Mouse (Mus musculus) splenic B cell, adult 2 months (primary cell): ENCODE results near the gene Cabin1.

Experiments
- DNase-seq: peaks from one replicate; pipeline ENCODE4 v3.0.0-alpha.2; 2011; ENCODE audit warnings: low read depth, low spot score
- H3K27me3 ChIP-seq: 2 replicates; pipeline ENCODE4 v1.6.1; 2012; ENCODE audit warnings: mild to moderate bottlenecking, low read length, moderate library complexity, mixed read lengths; ENCODE audit not compliant: control insufficient read depth, poor library complexity, insufficient read depth, severe bottlenecking
- H3K36me3 ChIP-seq: 2 replicates; pipeline ENCODE4 v1.6.1; 2012; ENCODE audit warnings: mild to moderate bottlenecking, low read length, moderate library complexity, mixed read lengths; ENCODE audit not compliant: control insufficient read depth, poor library complexity, insufficient read depth, severe bottlenecking

Gene Cabin1

GRCm38 (mm10) chr10:75701280-75701679, 62.9 kb downstream of the Cabin1 start:
- Histone ChIP-seq H3K36me3 (no peaks in the 10 kb centered on the region; the same call in 1 of the 2 replicates), H3K27me3 (no peaks in the 10 kb centered on the region)
- no peak for DNase-seq

- no peaks in the 10 kb centered on the region; the same call in 1 of the 2 replicates for H3K36me3 ChIP-seq
- no peak for DNase-seq
- no peaks in the 10 kb centered on the region for H3K27me3 ChIP-seq
These were observed 66.4 kb downstream of the Cabin1 start for GRCm38 (mm10) chr10:75697693-75698092.

GRCm38 (mm10) chr10:75696597-75697355, 67.4 kb downstream of the Cabin1 start:
- H3K27me3 ChIP-seq, result no peaks in the 10 kb centered on the region
- no peaks in the 10 kb centered on the region; the same call in 1 of the 2 replicates for H3K36me3 ChIP-seq
- no peak for DNase-seq

GRCm38 (mm10) chr10:75695521-75695920, 68.6 kb downstream of the Cabin1 start:
- Histone ChIP-seq H3K27me3 (no peaks in the 10 kb centered on the region), H3K36me3 (no peaks in the 10 kb centered on the region; the same call in 1 of the 2 replicates)
- DNase-seq, result no peak

- DNase-seq, result no peak
- Histone ChIP-seq H3K36me3 (no peaks in the 10 kb centered on the region; the same call in 1 of the 2 replicates), H3K27me3 (no peaks in the 10 kb centered on the region)
These were observed 69.1 kb downstream of the Cabin1 start for GRCm38 (mm10) chr10:75695078-75695477.

- H3K27me3 ChIP-seq, result no peaks in the 10 kb centered on the region
- DNase-seq, result no peak
- no peaks in the 10 kb centered on the region; the same call in 1 of the 2 replicates for H3K36me3 ChIP-seq
These were observed 69.6 kb downstream of the Cabin1 start for GRCm38 (mm10) chr10:75694567-75694966.

- no peaks in the 10 kb centered on the region; the same call in 1 of the 2 replicates for H3K36me3 ChIP-seq
- no peak for DNase-seq
- H3K27me3 ChIP-seq, result no peaks in the 10 kb centered on the region
These were observed 70.5 kb downstream of the Cabin1 start for GRCm38 (mm10) chr10:75693451-75694233.

- DNase-seq, result no peak
- Histone ChIP-seq H3K27me3 (no peaks in the 10 kb centered on the region), H3K36me3 (no peaks in the 10 kb centered on the region)
These were observed 75.5 kb downstream of the Cabin1 start for GRCm38 (mm10) chr10:75688598-75688997.

GRCm38 (mm10) chr10:75686724-75687123, 77.4 kb downstream of the Cabin1 start:
- Histone ChIP-seq H3K27me3 (no peaks in the 10 kb centered on the region), H3K36me3 (no peaks in the 10 kb centered on the region)
- DNase-seq, result no peak

GRCm38 (mm10) chr10:75684035-75685004, 79.8 kb downstream of the Cabin1 start:
- H3K27me3 ChIP-seq, result no peaks in the 10 kb centered on the region
- DNase-seq, result no peak

GRCm38 (mm10) chr10:75680574-75681001, 83.6 kb downstream of the Cabin1 start:
- no peak for DNase-seq
- H3K36me3 ChIP-seq, result peaks cover 6% of the 10 kb centered on the region
- no peaks in the 10 kb centered on the region for H3K27me3 ChIP-seq

More at GRCm38 (mm10) chr10:75684035-75685004, 79.8 kb downstream of the Cabin1 start:
- 0 out of 2 replicates have a peak, but pooled peaks cover 2% of the 10 kb centered on the region for H3K36me3 ChIP-seq

GRCm38 (mm10) chr10:75679204-75679603, 84.9 kb downstream of the Cabin1 start:
- DNase-seq, result no peak
- Histone ChIP-seq H3K36me3 (peaks cover 6% of the 10 kb centered on the region), H3K27me3 (no peaks in the 10 kb centered on the region)

- no peak for DNase-seq
- no peaks in the 10 kb centered on the region for H3K27me3 ChIP-seq
- H3K36me3 ChIP-seq, result peaks cover 6% of the 10 kb centered on the region
These were observed 86.2 kb downstream of the Cabin1 start for GRCm38 (mm10) chr10:75677989-75678388.

GRCm38 (mm10) chr10:75677571-75677970, 86.6 kb downstream of the Cabin1 start:
- Histone ChIP-seq H3K27me3 (no peaks in the 10 kb centered on the region), H3K36me3 (peaks cover 6% of the 10 kb centered on the region)
- DNase-seq, result no peak
